Mouse (Mus musculus) intestine, embryonic 15.5 days (tissue): ENCODE measurements at regions not wholly inside any gene's neighbourhood (a gene's known extent, or its start where the extent isn't known, plus 50 kb on each side); places are given as distances from the start of the nearest gene placed in this dataset.

Experiments
- ATAC-seq: fragments of 200-750 bp; cut with Nextera tagmentation; 2 replicates; pipeline ENCODE4 v1.8.0; 2017; ENCODE audit warnings: moderate TSS enrichment, moderate library complexity
- H3K27ac ChIP-seq: fragments of 300-500 bp; sonication (generic); 2 replicates; pipeline ENCODE4 v1.5.1; 2015; ENCODE audit warnings: mild to moderate bottlenecking, inconsistent platforms
- H3K27me3 ChIP-seq: fragments of 300-500 bp; sonication (generic); replicated peaks from 2 replicates; pipeline ENCODE4 v1.6.1; 2015; ENCODE audit warnings: inconsistent platforms
- H3K36me3 ChIP-seq: fragments of 300-500 bp; sonication (generic); 2 replicates; pipeline ENCODE4 v1.6.1; 2015; ENCODE audit warnings: inconsistent platforms
- H3K4me1 ChIP-seq: fragments of 300-500 bp; sonication (generic); replicated peaks from 2 replicates; pipeline ENCODE4 v1.6.1; 2015; ENCODE audit warnings: inconsistent platforms
- H3K4me2 ChIP-seq: fragments of 300-500 bp; sonication (generic); replicated peaks from 2 replicates; pipeline ENCODE4 v1.6.1; 2015; ENCODE audit warnings: mild to moderate bottlenecking, inconsistent platforms
- H3K4me3 ChIP-seq: fragments of 300-500 bp; sonication (generic); replicated peaks from 2 replicates; pipeline ENCODE4 v1.5.1; 2015; ENCODE audit warnings: inconsistent platforms
- H3K9ac ChIP-seq: fragments of 300-500 bp; sonication (generic); 2 replicates; pipeline ENCODE4 v1.6.1; 2015; ENCODE audit warnings: inconsistent platforms
- H3K9me3 ChIP-seq: fragments of 300-500 bp; sonication (generic); 2 replicates; pipeline ENCODE4 v1.6.1; 2016; ENCODE audit warnings: inconsistent platforms
- WGBS: fragments of 180-500 bp; shearing (Covaris S2); methylation state at CpG from one replicate; pipeline ENCODE4 v1.1.7; 2015; 5-methylcytosine and 5-hydroxymethylcytosine counted together

GRCm38 (mm10) chr4:125191010-125191409 is 63.4 kb upstream of the Zc3h12a start:
- no peak for ATAC-seq

GRCm38 (mm10) chr4:125189971-125190370 is 62.3 kb upstream of the Zc3h12a start:
- Histone ChIP-seq H3K36me3 (no peaks in the 10 kb centered on the region), H3K4me2 (no peak overlapping the region), H3K27me3 (peaks cover 7% of the 10 kb centered on the region), H3K4me3 (no peak overlapping the region), H3K27ac (no peak overlapping the region), H3K9me3 (no peaks in the 10 kb centered on the region), H3K4me1 (no peaks in the 10 kb centered on the region), H3K9ac (no peak overlapping the region)
- no peak for ATAC-seq

More at GRCm38 (mm10) chr4:125191010-125191409, 63.4 kb upstream of the Zc3h12a start:
- no peaks in the 10 kb centered on the region for H3K9me3 ChIP-seq
- H3K4me3 ChIP-seq: no peak overlapping the region
- no peak overlapping the region for H3K27ac ChIP-seq
- no peaks in the 10 kb centered on the region for H3K4me1 ChIP-seq
- 19% methylated on average over 11 of the region's 11 CpGs for WGBS
- no peak overlapping the region for H3K9ac ChIP-seq
- H3K27me3 ChIP-seq: peaks cover 18% of the 10 kb centered on the region
- no peaks in the 10 kb centered on the region for H3K36me3 ChIP-seq
- no peak overlapping the region for H3K4me2 ChIP-seq

- no peak overlapping the region for H3K4me3 ChIP-seq
- H3K4me1 ChIP-seq: no peaks in the 10 kb centered on the region
- no peak overlapping the region for H3K27ac ChIP-seq
- no peak for ATAC-seq
- no peaks in the 10 kb centered on the region for H3K9me3 ChIP-seq
- no peaks in the 10 kb centered on the region for H3K36me3 ChIP-seq
- WGBS: 62% methylated on average over 9 of the region's 9 CpGs
- H3K4me2 ChIP-seq: no peak overlapping the region
- H3K27me3 ChIP-seq: peaks cover 3% of the 10 kb centered on the region; the same call in 1 of the 2 replicates
- no peak overlapping the region for H3K9ac ChIP-seq
Observed at GRCm38 (mm10) chr4:125186246-125186645, 58.6 kb upstream of the Zc3h12a start.

- Histone ChIP-seq H3K27ac (no peak overlapping the region), H3K36me3 (no peaks in the 10 kb centered on the region), H3K4me3 (no peak overlapping the region), H3K9ac (no peak overlapping the region), H3K4me2 (no peak overlapping the region), H3K4me1 (no peaks in the 10 kb centered on the region), H3K27me3 (no peaks in the 10 kb centered on the region), H3K9me3 (no peaks in the 10 kb centered on the region)
- 76% methylated on average over 5 of the region's 5 CpGs for WGBS
- ATAC-seq: no peak
Observed at GRCm38 (mm10) chr4:125185076-125185475, 57.4 kb upstream of the Zc3h12a start.

- no peak overlapping the region for H3K4me2 ChIP-seq
- H3K27me3 ChIP-seq: no peaks in the 10 kb centered on the region
- WGBS: 91% methylated on average over 6 of the region's 6 CpGs
- no peaks in the 10 kb centered on the region for H3K36me3 ChIP-seq
- no peak overlapping the region for H3K27ac ChIP-seq
- no peaks in the 10 kb centered on the region for H3K9me3 ChIP-seq
- H3K4me3 ChIP-seq: no peak overlapping the region
- ATAC-seq: no peak
- H3K9ac ChIP-seq: no peak overlapping the region
- no peaks in the 10 kb centered on the region for H3K4me1 ChIP-seq
Observed at GRCm38 (mm10) chr4:125180947-125181346, 53.3 kb upstream of the Zc3h12a start.

- 0 out of 2 replicates have a peak, but pooled peaks cover 4% of the 10 kb centered on the region for H3K4me1 ChIP-seq
- 95% methylated on average over 3 of the region's 3 CpGs for WGBS
Observed at GRCm38 (mm10) chr4:125178552-125178951, 50.9 kb upstream of the Zc3h12a start.

GRCm38 (mm10) chr4:125177666-125178065 is 50.0 kb upstream of the Zc3h12a start:
- 41% methylated on average over 6 of the region's 6 CpGs for WGBS
- 0 out of 2 replicates have a peak, but pooled peaks cover 4% of the 10 kb centered on the region for H3K4me1 ChIP-seq
- H3K4me3 ChIP-seq: no peak overlapping the region
- H3K27ac ChIP-seq: no peak overlapping the region
- no peaks in the 10 kb centered on the region for H3K27me3 ChIP-seq
- ATAC-seq: no peak
- H3K9me3 ChIP-seq: no peaks in the 10 kb centered on the region
- H3K4me2 ChIP-seq: no peak overlapping the region
- no peak overlapping the region for H3K9ac ChIP-seq
- no peaks in the 10 kb centered on the region for H3K36me3 ChIP-seq

More at GRCm38 (mm10) chr4:125178552-125178951, 50.9 kb upstream of the Zc3h12a start:
- no peak for ATAC-seq
- Histone ChIP-seq H3K4me2 (no peak overlapping the region), H3K4me3 (no peak overlapping the region), H3K27ac (no peak overlapping the region), H3K27me3 (no peaks in the 10 kb centered on the region), H3K9me3 (no peaks in the 10 kb centered on the region), H3K9ac (no peak overlapping the region), H3K36me3 (no peaks in the 10 kb centered on the region)
